Mouse (Mus musculus) frontal cortex, postnatal 10 days (tissue): ENCODE measurements around the gene Thap3.

Experiments used
- DNase-seq, 2 experiments: peaks; one replicate each; pipeline ENCODE4 v3.0.0; 2022; ENCODE audit warnings: low spot score in 2 of 2, mixed read lengths in 1 of 2

The Thap3 gene

GRCm38 (mm10) chr4:152009076-152010051 lies 20.6 kb upstream of the Thap3 start:
- DNase-seq, result peak in 1 of 2 experiments; percentile 68

GRCm38 (mm10) chr4:152008622-152009075 lies 19.9 kb upstream of the Thap3 start, which contains the start of gene Klhl21:
Gene Klhl21, plus strand, starts transcription at chr4:152008803.
- DNase-seq, result peak; percentile 90 to 92

- DNase-seq, result no peak
These were observed 19.3 kb upstream of the Thap3 start for GRCm38 (mm10) chr4:152008148-152008500.

- no peak for DNase-seq
These were observed 18.8 kb upstream of the Thap3 start for GRCm38 (mm10) chr4:152007481-152008147.

- no peak for DNase-seq
These were observed 18.0 kb upstream of the Thap3 start for GRCm38 (mm10) chr4:152006812-152007211.

- no peak for DNase-seq
These were observed 17.3 kb upstream of the Thap3 start for GRCm38 (mm10) chr4:152006137-152006536.

GRCm38 (mm10) chr4:152002063-152002462 lies 13.3 kb upstream of the Thap3 start:
- no peak for DNase-seq

GRCm38 (mm10) chr4:152001335-152001734 lies 12.5 kb upstream of the Thap3 start:
- DNase-seq, result no peak

GRCm38 (mm10) chr4:152000906-152001305 lies 12.1 kb upstream of the Thap3 start:
- DNase-seq, result no peak

- no peak for DNase-seq
These were observed 10.7 kb upstream of the Thap3 start for GRCm38 (mm10) chr4:151999481-151999880.

- no peak for DNase-seq
These were observed 8.9 kb upstream of the Thap3 start for GRCm38 (mm10) chr4:151997701-151998100.

GRCm38 (mm10) chr4:151996951-151997222 lies 8.1 kb upstream of the Thap3 start:
- no peak for DNase-seq

GRCm38 (mm10) chr4:151996173-151996950 lies 7.6 kb upstream of the Thap3 start, which contains the start of gene Phf13:
Gene Phf13, minus strand, starts transcription at chr4:151996258.
- DNase-seq, result peak; percentile 99

- peak in 1 of 2 experiments; percentile 68 for DNase-seq
These were observed 6.8 kb upstream of the Thap3 start for GRCm38 (mm10) chr4:151995371-151996172.

GRCm38 (mm10) chr4:151994228-151995171 lies 5.7 kb upstream of the Thap3 start:
- no peak for DNase-seq

GRCm38 (mm10) chr4:151993035-151993434 lies 4.2 kb upstream of the Thap3 start:
- DNase-seq, result no peak

- no peak for DNase-seq
These were observed 3.3 kb upstream of the Thap3 start for GRCm38 (mm10) chr4:151992091-151992490.

GRCm38 (mm10) chr4:151989110-151989488 lies 302 bp upstream of the Thap3 start:
- no peak for DNase-seq

- DNase-seq, result no peak
These were observed 819 bp downstream of the Thap3 start for GRCm38 (mm10) chr4:151988014-151988341.

- no peak for DNase-seq
These were observed 2.1 kb downstream of the Thap3 start for GRCm38 (mm10) chr4:151986650-151987049.
